Mouse (Mus musculus) spleen, adult 2 months (tissue): ENCODE measurements around the gene Nsun3. TPM values are rescaled to one million over a fixed set of nuclear protein-coding genes. Genes with fewer than 3 reads are reported as not detected.

Source experiments
- DNase-seq, 2 experiments: peaks; one replicate each; pipeline versions ENCODE4 v3.0.0 to v3.0.0-alpha.2; 2012 to 2021; ENCODE audit warnings: low spot score in 2 of 2, low read depth in 1 of 2
- H3K27ac ChIP-seq: fragments of 200-500 bp; 2 replicates; pipeline ENCODE4 v1.5.1; 2012; ENCODE audit warnings: low read length, inconsistent platforms; ENCODE audit not compliant: insufficient read depth
- H3K27me3 ChIP-seq: fragments of 200-500 bp; 2 replicates; pipeline ENCODE4 v1.6.1; 2012; ENCODE audit warnings: mild to moderate bottlenecking, moderate library complexity, low read length, inconsistent platforms; ENCODE audit not compliant: control insufficient read depth, insufficient read depth
- H3K36me3 ChIP-seq: fragments of 200-500 bp; 2 replicates; pipeline ENCODE4 v1.6.1; 2012; ENCODE audit warnings: mild to moderate bottlenecking, low read length, inconsistent platforms; ENCODE audit not compliant: control insufficient read depth, insufficient read depth
- H3K4me1 ChIP-seq: fragments of 200-500 bp; 2 replicates; pipeline ENCODE4 v1.6.1; 2011; ENCODE audit warnings: inconsistent platforms; ENCODE audit not compliant: control insufficient read depth, insufficient read depth, insufficient read length
- H3K4me3 ChIP-seq: fragments of 200-500 bp; 2 replicates; pipeline ENCODE4 v1.5.1; 2011; ENCODE audit warnings: mild to moderate bottlenecking, inconsistent platforms; ENCODE audit not compliant: insufficient read depth, insufficient read length; ENCODE audit errors: extremely low read depth
- CTCF ChIP-seq: fragments of 200-500 bp; IDR thresholded peaks from 2 replicates; pipeline ENCODE4 v1.5.1; 2011; ENCODE audit warnings: mild to moderate bottlenecking, inconsistent platforms; ENCODE audit not compliant: insufficient read depth, insufficient read length, insufficient replicate concordance; ENCODE audit errors: extremely low read depth
- POLR2A ChIP-seq: fragments of 200-500 bp; IDR thresholded peaks from 2 replicates; pipeline ENCODE4 v1.6.1; 2011; ENCODE audit warnings: low read depth, low read length, inconsistent platforms
- WGBS: fragments of 180-500 bp; shearing (Covaris S2); methylation state at CpG from one replicate; pipeline ENCODE4 v1.1.7; 2018; 5-methylcytosine and 5-hydroxymethylcytosine counted together
- polyA plus RNA-seq: library from polyadenylated mRNA; depleted of rRNA; stranded (reverse); fragments of >200 nt; gene quantifications from 2 replicates; pipeline ENCODE4 v1.2.3, GENCODE M21; 2012

The Nsun3 gene
- polyA plus RNA-seq, 1 experiment, result 4.9 TPM

GRCm38 (mm10) chr16:62796608-62797007 is 10.0 kb upstream of the Nsun3 start:
- DNase-seq, result no peak
- Histone ChIP-seq H3K4me1 (no peaks in the 10 kb centered on the region), H3K4me3 (no peak overlapping the region), H3K27ac (no peak overlapping the region), H3K27me3 (no peaks in the 10 kb centered on the region), H3K36me3 (no peaks in the 10 kb centered on the region)
- 71% methylated on average over 1 of the region's 1 CpGs for WGBS
- TF ChIP-seq CTCF, result no peak
- no peak for TF ChIP-seq POLR2A

GRCm38 (mm10) chr16:62782229-62782628 is 4.4 kb downstream of the Nsun3 start:
- WGBS, result 40% methylated on average over 5 of the region's 5 CpGs

GRCm38 (mm10) chr16:62778282-62778681 is 8.3 kb downstream of the Nsun3 start:
- peaks cover 3% of the 10 kb centered on the region for H3K36me3 ChIP-seq
- 92% methylated on average over 10 of the region's 10 CpGs for WGBS
- no peak for DNase-seq
- H3K27me3 ChIP-seq, result no peaks in the 10 kb centered on the region
- no peak overlapping the region for H3K27ac ChIP-seq
- no peaks in the 10 kb centered on the region for H3K4me1 ChIP-seq
- TF ChIP-seq CTCF (no peak), POLR2A (no peak)
- no peak overlapping the region for H3K4me3 ChIP-seq

More at GRCm38 (mm10) chr16:62782229-62782628, 4.4 kb downstream of the Nsun3 start:
- Histone ChIP-seq H3K4me1 (no peaks in the 10 kb centered on the region; the same call in 1 of the 2 replicates), H3K27ac (no peak overlapping the region), H3K36me3 (no peaks in the 10 kb centered on the region), H3K27me3 (no peaks in the 10 kb centered on the region), H3K4me3 (no peak overlapping the region)
- DNase-seq, result peak in 1 of 2 experiments; percentile 7
- TF ChIP-seq POLR2A, result no peak
- TF ChIP-seq CTCF, result no peak

GRCm38 (mm10) chr16:62776034-62776433 is 10.6 kb downstream of the Nsun3 start:
- no peak overlapping the region for H3K27ac ChIP-seq
- TF ChIP-seq CTCF (no peak), POLR2A (no peak)
- no peaks in the 10 kb centered on the region for H3K27me3 ChIP-seq
- no peaks in the 10 kb centered on the region for H3K4me1 ChIP-seq
- DNase-seq, result no peak
- 94% methylated on average over 11 of the region's 11 CpGs for WGBS
- H3K36me3 ChIP-seq, result peaks cover 9% of the 10 kb centered on the region
- H3K4me3 ChIP-seq, result no peak overlapping the region

DNA sequence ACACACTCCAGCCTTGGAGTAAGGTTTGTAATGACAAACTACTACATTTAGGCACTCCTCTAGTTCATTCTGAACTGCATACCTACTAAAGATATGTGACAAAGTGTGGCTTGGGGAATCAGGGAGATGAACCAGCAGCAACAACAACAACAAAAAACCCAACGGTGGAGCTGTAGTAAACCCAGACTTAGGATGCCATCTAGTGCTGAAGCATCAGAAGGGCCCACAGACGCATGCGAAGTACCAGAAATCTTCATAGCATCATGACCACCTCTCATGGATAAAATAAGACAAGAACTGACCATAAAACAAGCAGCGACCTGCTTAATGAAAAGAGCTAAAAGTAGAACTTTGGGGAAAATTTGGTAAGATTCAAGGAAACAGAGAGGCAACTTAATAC is 13.2 kb downstream of the Nsun3 start:
- whole genome bisulfite sequencing, result 86% methylated on average over 4 of the region's 4 CpGs
- H3K4me1 ChIP-seq, result no peaks in the 10 kb centered on the region

GRCm38 (mm10) chr16:62758340-62758739 is 28.3 kb downstream of the Nsun3 start:
- no peaks in the 10 kb centered on the region for H3K27me3 ChIP-seq
- WGBS, result 88% methylated on average over 2 of the region's 2 CpGs
- H3K27ac ChIP-seq, result no peak overlapping the region
- H3K4me3 ChIP-seq, result no peak overlapping the region
- H3K4me1 ChIP-seq, result no peaks in the 10 kb centered on the region
- DNase-seq, result peak; percentile 10 to 14
- TF ChIP-seq CTCF (no peak), POLR2A (no peak)
- H3K36me3 ChIP-seq, result peaks cover 3% of the 10 kb centered on the region

More for the DNA sequence above, 13.2 kb downstream of the Nsun3 start:
- Histone ChIP-seq H3K27me3 (no peaks in the 10 kb centered on the region), H3K4me3 (no peak overlapping the region), H3K27ac (no peak overlapping the region), H3K36me3 (peaks cover 19% of the 10 kb centered on the region)
- DNase-seq, result no peak
- TF ChIP-seq POLR2A, result no peak
- no peak for TF ChIP-seq CTCF

DNA sequence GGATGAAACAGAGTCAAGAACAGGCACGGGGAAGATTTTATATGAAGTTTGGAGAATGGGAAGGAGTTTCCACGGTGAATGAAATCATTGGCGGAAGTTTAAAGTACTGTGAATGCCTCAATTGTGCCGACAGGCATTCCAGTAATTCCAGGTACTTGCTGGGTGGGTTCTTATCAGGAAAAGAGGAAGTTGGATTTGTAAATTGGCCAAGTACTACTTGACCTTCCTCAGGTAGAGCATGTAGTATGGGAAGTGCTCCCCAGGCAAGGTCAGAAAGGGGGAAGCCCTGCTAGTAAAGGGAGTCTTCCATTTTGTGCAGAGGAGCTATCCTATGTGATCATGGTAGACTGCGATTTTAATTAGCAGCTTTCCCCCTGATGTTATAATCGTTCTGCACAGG is 31.3 kb downstream of the Nsun3 start:
- WGBS, result 93% methylated on average over 6 of the region's 6 CpGs
- no peak for TF ChIP-seq CTCF
- no peak for TF ChIP-seq POLR2A
- H3K36me3 ChIP-seq, result peaks cover 4% of the 10 kb centered on the region
- no peak for DNase-seq
- no peak overlapping the region for H3K4me3 ChIP-seq
- H3K27ac ChIP-seq, result no peak overlapping the region
- no peaks in the 10 kb centered on the region for H3K27me3 ChIP-seq
- no peaks in the 10 kb centered on the region for H3K4me1 ChIP-seq
